8 mouse cellular contexts compared by ENCODE assay signal in genomic region chr9:16214731-16215681, GRCm38 (mm10).
A peak's percentile ranks its signal among the peaks of the same experiment; 100 is the strongest.
DNase-seq lines count a peak whose midpoint lies in the region; ATAC-seq and TF ChIP-seq lines count a peak whose summit lies in the region.

No protein-coding gene starts in this region.

- 51% methylated on average over 7 of the region's 7 CpGs for WGBS in forebrain, embryonic 15.5 days
- WGBS in lung, embryonic 16.5 days = 37% methylated on average over 7 of the region's 7 CpGs

- H3K27me3 ChIP-seq in G1E (ENCODE audit: insufficient read depth, low read length) = peaks cover 2% of the 10 kb centered on the region; the same call in 1 of the 2 replicates
- H3K27me3 ChIP-seq in forebrain, embryonic 15.5 days = no peaks in the 10 kb centered on the region
- H3K27me3 ChIP-seq in lung, embryonic 16.5 days (ENCODE audit: control insufficient read depth, insufficient read depth, low read depth, low read length) = no peaks in the 10 kb centered on the region

- no peaks in the 10 kb centered on the region for H3K4me1 ChIP-seq in G1E (ENCODE audit: insufficient read depth, low read depth, low read length)
- H3K4me1 ChIP-seq in forebrain, embryonic 15.5 days = peaks cover 14% of the 10 kb centered on the region
- H3K4me1 ChIP-seq in lung, embryonic 16.5 days (replicated peaks; ENCODE audit: control insufficient read depth, insufficient read depth, low read length) = peaks cover 5% of the 10 kb centered on the region; the same call in 1 of the 2 replicates

- H3K9me3 ChIP-seq in G1E (replicated peaks) = no peaks in the 10 kb centered on the region
- H3K9me3 ChIP-seq in forebrain, embryonic 15.5 days = no peaks in the 10 kb centered on the region
- no peaks in the 10 kb centered on the region for H3K9me3 ChIP-seq in lung, embryonic 16.5 days (ENCODE audit: control insufficient read depth, low read length)

- peak; percentile 88 for ATAC-seq in G1E (ENCODE audit: extremely low read depth, insufficient number of reproducible peaks, low FRiP score, poor library complexity, severe bottlenecking)
- ATAC-seq in forebrain, embryonic 15.5 days (replicated peaks) = peak; percentile 83
- ATAC-seq in lung, embryonic 16.5 days (ENCODE audit: low read depth) = peak; percentile 87
- peak; percentile 94 for ATAC-seq in neutrophil, adult 5-6 weeks (ENCODE audit: extremely low read depth, insufficient number of reproducible peaks, low FRiP score, poor library complexity, severe bottlenecking)
- ATAC-seq in activated CD4-positive, CD25-positive, alpha-beta regulatory T cell, adult 4 months = no peak

- peak overlapping the region; percentile 17 for H3K27ac ChIP-seq in forebrain, embryonic 15.5 days (replicated peaks)
- H3K27ac ChIP-seq in lung, embryonic 16.5 days (ENCODE audit: low read length) = no peak overlapping the region

- TF ChIP-seq CTCF in G1E (IDR thresholded peaks at IDR 0.05; ENCODE audit: low read depth, low read length) = no peak

- no peak overlapping the region for H3K4me3 ChIP-seq in G1E (ENCODE audit: low read depth, low read length)
- H3K4me3 ChIP-seq in forebrain, embryonic 15.5 days = no peak overlapping the region
- no peak overlapping the region for H3K4me3 ChIP-seq in lung, embryonic 16.5 days (ENCODE audit: low read length)

- no peaks in the 10 kb centered on the region for H3K36me3 ChIP-seq in G1E (replicated peaks)
- H3K36me3 ChIP-seq in forebrain, embryonic 15.5 days = no peaks in the 10 kb centered on the region
- H3K36me3 ChIP-seq in lung, embryonic 16.5 days (ENCODE audit: control insufficient read depth, insufficient read depth, low read length) = no peaks in the 10 kb centered on the region

- H3K4me2 ChIP-seq in forebrain, embryonic 15.5 days (replicated peaks) = no peak overlapping the region
- H3K4me2 ChIP-seq in lung, embryonic 16.5 days (ENCODE audit: low read depth, low read length) = no peak overlapping the region

- DNase-seq in G1E (ENCODE audit: low spot score) = no peak
- peak; percentile 19 for DNase-seq in c-Kit-negative CD71-positive TER-119-positive erythroid progenitor cells, embryonic 14.5 days (ENCODE audit: low read depth, low spot score)
- DNase-seq in heart, postnatal 25 days (ENCODE audit: low spot score) = peak; percentile 43
- DNase-seq in layer of hippocampus, adult 9-10 months (ENCODE audit: low spot score) = peak; percentile 50

- intact Hi-C loops in heart, postnatal 25 days (cut with DNase I) = no loop called here

- H3K9ac ChIP-seq in forebrain, embryonic 15.5 days (replicated peaks) = no peak overlapping the region
- no peak overlapping the region for H3K9ac ChIP-seq in lung, embryonic 16.5 days (ENCODE audit: low read length)
